Mouse (Mus musculus): ENCODE data around the gene Kazald1.

DNA sequence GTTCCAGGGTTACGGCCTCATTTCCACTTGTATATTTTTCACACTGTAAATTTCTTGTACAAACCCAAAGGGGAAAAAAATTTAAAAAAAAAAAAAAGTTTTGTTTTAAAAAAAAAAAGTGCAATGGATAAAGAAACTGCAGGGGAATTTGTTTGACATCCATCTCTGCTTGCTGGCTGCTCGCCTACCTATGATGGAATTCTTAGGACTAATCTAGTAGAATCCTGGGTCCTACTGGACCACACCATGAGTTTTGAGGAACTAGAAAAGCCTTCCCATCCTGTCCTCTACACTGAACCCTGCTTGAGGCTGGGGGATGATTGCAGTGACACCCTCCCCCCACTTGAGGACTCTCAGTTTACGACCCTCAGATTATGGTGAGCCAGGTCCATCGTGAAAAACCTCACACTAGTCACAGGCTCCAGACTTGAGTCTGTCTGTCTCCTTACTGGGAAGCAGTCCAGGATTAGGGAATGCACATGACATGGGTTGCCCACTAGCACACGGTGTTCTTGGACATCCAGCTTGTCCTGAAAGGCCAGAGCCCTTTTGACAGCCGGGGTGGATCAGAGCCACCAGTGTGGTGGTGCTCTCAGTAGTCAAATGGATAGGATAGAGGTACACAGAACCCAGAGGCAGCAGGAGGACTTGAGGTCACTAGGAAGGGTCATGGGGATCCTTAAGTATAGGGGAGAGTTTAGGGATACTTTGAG, 47.9 kb upstream of the Kazald1 start:
- no peak for TF ChIP-seq EP300 (IDR thresholded peaks at IDR 0.05; ENCODE audit: low read depth)
- no peak for TF ChIP-seq CTCF (IDR thresholded peaks at IDR 0.05; ENCODE audit: low read depth)

Measured in liver, embryonic 14.5 days (tissue).